Mouse (Mus musculus) liver, postnatal 0 days (tissue): Measurements from ENCODE around the gene Bcl7c. TPM values are rescaled to one million over a fixed set of nuclear protein-coding genes. Genes with fewer than 3 reads are reported as not detected.
A peak's percentile ranks its signal among the peaks of the same experiment; 100 is the strongest.

Source experiments
- ATAC-seq: fragments of 200-750 bp; cut with Nextera tagmentation; 2 replicates; pipeline ENCODE4 v1.8.0; 2017; ENCODE audit warnings: mild to moderate bottlenecking, moderate library complexity
- DNase-seq: peaks from one replicate; pipeline ENCODE4 v3.0.0-alpha.2; 2016
- H3K27ac ChIP-seq: fragments of 300-500 bp; sonication (generic); 2 replicates; pipeline ENCODE4 v1.5.1; 2014; ENCODE audit warnings: antibody characterized with exemption, moderate library complexity, mild to moderate bottlenecking, low read depth
- H3K27me3 ChIP-seq: fragments of 300-500 bp; sonication (generic); 2 replicates; pipeline ENCODE4 v1.6.1; 2014; ENCODE audit warnings: low read length, control low read depth, mixed read lengths; ENCODE audit not compliant: insufficient read depth
- H3K36me3 ChIP-seq: fragments of 300-500 bp; sonication (generic); replicated peaks from 2 replicates; pipeline ENCODE4 v1.6.1; 2014; ENCODE audit warnings: mild to moderate bottlenecking, control low read depth, low read length, moderate library complexity, mixed read lengths; ENCODE audit not compliant: insufficient read depth
- H3K4me1 ChIP-seq: fragments of 300-500 bp; sonication (generic); 2 replicates; pipeline ENCODE4 v1.6.1; 2014; ENCODE audit warnings: antibody characterized with exemption, mild to moderate bottlenecking, control low read depth; ENCODE audit not compliant: insufficient read depth
- H3K4me2 ChIP-seq: fragments of 300-500 bp; sonication (generic); 2 replicates; pipeline ENCODE4 v1.6.1; 2014; ENCODE audit warnings: low read depth, mild to moderate bottlenecking, low read length, moderate library complexity, mixed read lengths
- H3K4me3 ChIP-seq: fragments of 300-500 bp; sonication (generic); 2 replicates; pipeline ENCODE4 v1.5.1; 2014; ENCODE audit warnings: low read depth, low read length
- H3K9ac ChIP-seq: fragments of 300-500 bp; sonication (generic); replicated peaks from 2 replicates; pipeline ENCODE4 v1.6.1; 2014; ENCODE audit warnings: mild to moderate bottlenecking, moderate library complexity
- H3K9me3 ChIP-seq: fragments of 300-500 bp; sonication (generic); 2 replicates; pipeline ENCODE4 v1.6.1; 2016; ENCODE audit warnings: mild to moderate bottlenecking, control low read depth, low read length, mixed read lengths
- CTCF ChIP-seq: sonication (generic); IDR thresholded peaks from 2 replicates; pipeline ENCODE4 v1.5.1; 2016; ENCODE audit warnings: antibody characterized with exemption, low read depth
- EP300 ChIP-seq: IDR thresholded peaks from 2 replicates; pipeline ENCODE4 v1.6.1; 2016; ENCODE audit warnings: antibody characterized with exemption, low read depth, mild to moderate bottlenecking
- WGBS: fragments of 180-500 bp; shearing (Covaris S2); extraction: QIAGEN DNeasy Blood & Tissue Kit; methylation state at CpG from one replicate; pipeline ENCODE4 v1.1.7; 2014; ENCODE audit not compliant: insufficient replicate concordance; 5-methylcytosine and 5-hydroxymethylcytosine counted together
- polyA plus RNA-seq: library from polyadenylated mRNA; unstranded; fragments of >200 nt; fragmentation: Nextera tagmentation; extraction: Ambion mirVana; gene quantifications from 2 replicates; pipeline ENCODE4 v1.2.1, GENCODE M21; 2015

Bcl7c gene
- polyA plus RNA-seq, 1 experiment from 2014 or later, result 20.1 TPM

DNA sequence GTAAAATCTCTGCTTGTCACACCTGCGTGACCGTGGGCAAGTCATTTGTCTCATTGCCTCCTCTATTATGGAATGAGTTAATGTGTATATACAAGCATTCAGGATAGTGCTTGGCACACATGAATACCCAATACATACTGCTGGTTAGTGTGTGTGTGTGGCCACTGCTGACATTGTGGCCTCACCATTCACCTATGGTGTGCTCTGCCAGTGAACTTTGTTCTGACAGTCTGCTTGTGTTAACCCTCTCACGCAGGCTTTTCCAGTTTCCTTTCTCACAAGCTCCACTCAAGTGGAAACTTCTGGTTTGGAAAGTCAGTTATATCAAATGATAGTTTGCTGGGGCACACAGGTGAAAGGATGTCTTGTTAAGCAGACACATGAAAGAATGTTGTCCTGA, 2.3 kb upstream of the Bcl7c start:
- WGBS, result 69% methylated on average over 3 of the region's 3 CpGs
- Histone ChIP-seq H3K36me3 (0 out of 2 replicates have a peak, but pooled peaks cover 9% of the 10 kb centered on the region), H3K27me3 (no peaks in the 10 kb centered on the region), H3K9ac (no peak overlapping the region), H3K4me1 (peaks cover 38% of the 10 kb centered on the region), H3K4me3 (no peak overlapping the region), H3K4me2 (no peak overlapping the region), H3K9me3 (no peaks in the 10 kb centered on the region), H3K27ac (peak overlapping the region; percentile 78)
- TF ChIP-seq CTCF, result no peak
- no peak for TF ChIP-seq EP300
- ATAC-seq (peak; percentile 22), DNase-seq (no peak)

DNA sequence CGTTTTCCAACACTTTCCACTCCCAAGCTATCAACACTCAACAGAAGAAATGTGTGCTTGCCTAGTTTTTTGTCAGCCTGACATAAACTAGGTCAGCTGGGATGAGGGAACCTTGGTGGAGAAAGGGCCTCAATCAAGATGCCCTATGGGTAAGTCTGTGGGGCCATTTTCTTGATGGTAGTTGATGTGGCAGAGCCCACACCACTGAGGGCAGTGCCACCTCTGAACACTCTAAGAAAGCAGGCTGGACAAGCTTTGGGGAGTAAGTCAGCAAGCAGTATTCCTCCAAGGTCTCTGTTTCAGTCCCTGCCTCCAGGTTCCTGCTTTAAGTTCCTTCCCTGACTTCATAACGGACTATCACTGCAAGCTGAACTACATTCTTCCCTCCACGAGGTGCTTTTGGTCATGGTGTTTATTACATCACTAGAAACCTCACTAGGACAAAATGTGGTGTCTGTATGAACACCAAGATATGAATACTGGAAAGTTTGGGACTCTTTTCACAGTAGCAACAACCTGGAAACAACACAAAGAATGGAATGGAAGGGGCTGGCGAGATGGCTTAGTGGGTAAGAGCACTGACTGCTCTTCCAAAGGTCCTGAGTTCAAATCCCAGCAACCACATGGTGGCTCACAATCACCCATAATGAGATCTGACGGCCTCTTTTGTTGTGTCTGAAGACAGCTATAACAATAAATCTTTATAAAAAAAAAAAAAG, 687 bp upstream of the Bcl7c start:
- H3K36me3 ChIP-seq, result 0 out of 2 replicates have a peak, but pooled peaks cover 9% of the 10 kb centered on the region
- H3K27me3 ChIP-seq, result no peaks in the 10 kb centered on the region
- no peaks in the 10 kb centered on the region for H3K9me3 ChIP-seq
- WGBS, result 65% methylated on average over 5 of the region's 5 CpGs
- no peak for ATAC-seq
- H3K4me2 ChIP-seq, result peak overlapping the region; percentile 97
- peak overlapping the region; percentile 84 for H3K4me3 ChIP-seq
- DNase-seq, result no peak
- peaks cover 38% of the 10 kb centered on the region for H3K4me1 ChIP-seq
- H3K27ac ChIP-seq, result peak overlapping the region; percentile 94; the same call in 1 of the 2 replicates
- H3K9ac ChIP-seq, result no peak overlapping the region
- no peak for TF ChIP-seq CTCF
- TF ChIP-seq EP300, result no peak

- WGBS, result 0% methylated on average over 5 of the region's 5 CpGs
- ATAC-seq (no peak), DNase-seq (no peak)
- Histone ChIP-seq H3K9ac (peak overlapping the region; percentile 85), H3K4me1 (peaks cover 37% of the 10 kb centered on the region), H3K4me2 (peak overlapping the region; percentile 97), H3K4me3 (peak overlapping the region; percentile 84), H3K27ac (peak overlapping the region; percentile 94), H3K27me3 (no peaks in the 10 kb centered on the region), H3K36me3 (0 out of 2 replicates have a peak, but pooled peaks cover 9% of the 10 kb centered on the region), H3K9me3 (no peaks in the 10 kb centered on the region)
- no peak for TF ChIP-seq CTCF
- TF ChIP-seq EP300, result no peak
These were observed 851 bp downstream of the Bcl7c start for GRCm38 (mm10) chr7:127707957-127708206.

DNA sequence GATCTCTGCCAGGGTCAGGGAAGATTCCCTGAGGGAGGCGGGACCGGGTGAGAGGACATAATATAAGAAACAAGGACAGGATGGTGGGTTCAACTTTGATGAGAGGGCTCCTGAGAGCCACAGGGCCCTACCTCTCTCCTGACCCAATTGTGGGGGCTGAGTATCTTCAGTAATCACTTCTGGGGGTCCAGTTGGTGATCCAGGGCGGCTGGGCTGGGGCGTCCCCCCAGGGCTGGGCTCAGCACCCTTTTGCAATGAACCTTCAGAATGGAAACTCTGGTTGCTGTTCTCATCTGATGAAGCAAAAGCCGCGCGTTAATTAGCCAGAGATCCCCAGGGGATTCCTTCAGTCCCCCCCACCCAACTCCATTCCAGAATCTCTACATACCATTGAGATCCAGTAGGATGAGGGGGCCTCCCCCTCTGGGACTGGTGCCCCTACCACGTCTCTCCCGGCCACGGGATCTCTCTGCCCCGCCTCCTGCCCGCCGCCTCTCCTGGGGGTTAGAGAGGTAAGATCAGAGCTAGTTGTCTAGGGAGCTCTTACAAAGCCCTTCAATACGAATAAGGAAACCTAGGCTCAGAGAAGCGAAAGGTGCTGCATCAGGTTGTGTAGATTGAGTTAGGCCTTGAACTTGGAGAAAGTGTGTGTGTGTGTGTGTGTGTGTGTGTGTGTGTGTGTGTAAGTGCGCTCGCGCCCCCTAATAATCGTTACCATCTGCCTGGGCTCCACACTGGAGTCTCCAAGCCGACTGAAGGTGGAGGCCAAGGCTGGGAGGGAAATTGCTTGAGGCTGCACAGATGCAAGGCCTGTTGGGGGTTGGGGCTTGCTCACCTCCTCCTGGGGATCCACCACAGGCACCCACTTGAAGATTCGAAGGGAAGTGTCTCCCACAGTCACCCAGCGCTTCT, 1.4 kb downstream of the Bcl7c start:
- Histone ChIP-seq H3K9ac (peak overlapping the region; percentile 85), H3K4me3 (peak overlapping the region; percentile 84), H3K27ac (peak overlapping the region; percentile 94), H3K4me1 (peaks cover 31% of the 10 kb centered on the region), H3K36me3 (0 out of 2 replicates have a peak, but pooled peaks cover 9% of the 10 kb centered on the region), H3K27me3 (no peaks in the 10 kb centered on the region), H3K9me3 (no peaks in the 10 kb centered on the region), H3K4me2 (peak overlapping the region; percentile 97)
- TF ChIP-seq CTCF (no peak), EP300 (no peak)
- ATAC-seq (no peak), DNase-seq (peak; percentile 24)
- 32% methylated on average over 20 of the region's 22 CpGs for WGBS

- no peak for TF ChIP-seq EP300
- no peak for TF ChIP-seq CTCF
- Histone ChIP-seq H3K9me3 (no peaks in the 10 kb centered on the region), H3K9ac (no peak overlapping the region), H3K36me3 (0 out of 2 replicates have a peak, but pooled peaks cover 9% of the 10 kb centered on the region), H3K4me1 (peaks cover 18% of the 10 kb centered on the region), H3K27ac (no peak overlapping the region), H3K4me3 (no peak overlapping the region), H3K27me3 (no peaks in the 10 kb centered on the region), H3K4me2 (no peak overlapping the region)
- 76% methylated on average over 4 of the region's 4 CpGs for WGBS
- DNase-seq (no peak), ATAC-seq (no peak)
These were observed 3.0 kb downstream of the Bcl7c start for GRCm38 (mm10) chr7:127705706-127706105.

DNA sequence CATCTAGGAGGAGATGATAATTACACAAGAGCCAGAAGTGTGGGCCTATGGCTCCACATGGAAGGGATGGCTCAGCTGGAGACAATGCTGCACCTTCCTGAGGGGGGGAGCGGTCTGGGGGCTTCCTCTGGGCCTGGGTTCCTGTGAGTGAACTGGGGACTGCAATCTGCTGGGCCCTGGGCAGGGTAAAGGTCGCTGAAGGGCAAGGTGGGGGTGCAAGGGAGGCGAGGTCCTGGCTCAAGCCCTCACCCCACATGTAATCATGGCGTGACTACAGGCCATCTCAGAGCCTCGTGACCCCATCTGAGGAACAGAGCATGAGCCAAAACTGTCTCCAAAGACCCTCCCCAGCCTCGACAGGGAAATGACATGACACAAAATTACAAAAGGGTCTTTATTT, 4.1 kb downstream of the Bcl7c start:
- H3K4me2 ChIP-seq, result no peak overlapping the region
- H3K4me1 ChIP-seq, result peaks cover 18% of the 10 kb centered on the region
- no peaks in the 10 kb centered on the region for H3K9me3 ChIP-seq
- ATAC-seq, result no peak
- H3K27ac ChIP-seq, result peak overlapping the region; percentile 55; the same call in 1 of the 2 replicates
- DNase-seq, result no peak
- WGBS, result 72% methylated on average over 6 of the region's 6 CpGs
- no peak overlapping the region for H3K9ac ChIP-seq
- 0 out of 2 replicates have a peak, but pooled peaks cover 9% of the 10 kb centered on the region for H3K36me3 ChIP-seq
- H3K27me3 ChIP-seq, result no peaks in the 10 kb centered on the region
- TF ChIP-seq CTCF (no peak), EP300 (no peak)
- H3K4me3 ChIP-seq, result no peak overlapping the region
